Mouse (Mus musculus): ENCODE results near the gene Tceanc. TPM values are rescaled to one million over a fixed set of nuclear protein-coding genes. Genes with fewer than 3 reads are reported as not detected.

Tceanc gene
- polyA plus RNA-seq (2015; fragmentation: Nextera tagmentation; extraction: Ambion mirVana), result 2.8 and 3.3 TPM in 2 replicates

DNA sequence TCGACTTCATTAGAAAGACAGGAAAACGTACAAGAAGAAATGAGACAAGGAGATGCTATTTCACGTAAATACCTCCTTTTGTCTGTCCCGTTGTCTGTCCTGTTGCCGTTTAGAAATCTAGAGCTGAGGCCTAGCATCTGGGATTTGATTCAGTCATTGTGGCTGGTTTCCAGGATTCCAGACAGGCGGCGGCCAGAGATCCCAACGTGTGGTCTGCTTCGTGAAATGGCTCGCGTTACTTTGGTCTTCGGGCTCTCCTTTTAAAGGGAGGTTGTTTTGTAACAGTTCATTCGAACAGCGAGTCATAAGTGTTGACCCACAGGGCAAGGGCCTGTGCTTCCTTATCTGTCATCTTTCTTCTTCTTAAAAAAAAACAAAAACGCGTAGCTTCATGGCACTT lies at the start of gene Tceanc:
Gene Tceanc (minus strand): TSS at position 223 of the 400 bp plus-strand sequence.

DNA sequence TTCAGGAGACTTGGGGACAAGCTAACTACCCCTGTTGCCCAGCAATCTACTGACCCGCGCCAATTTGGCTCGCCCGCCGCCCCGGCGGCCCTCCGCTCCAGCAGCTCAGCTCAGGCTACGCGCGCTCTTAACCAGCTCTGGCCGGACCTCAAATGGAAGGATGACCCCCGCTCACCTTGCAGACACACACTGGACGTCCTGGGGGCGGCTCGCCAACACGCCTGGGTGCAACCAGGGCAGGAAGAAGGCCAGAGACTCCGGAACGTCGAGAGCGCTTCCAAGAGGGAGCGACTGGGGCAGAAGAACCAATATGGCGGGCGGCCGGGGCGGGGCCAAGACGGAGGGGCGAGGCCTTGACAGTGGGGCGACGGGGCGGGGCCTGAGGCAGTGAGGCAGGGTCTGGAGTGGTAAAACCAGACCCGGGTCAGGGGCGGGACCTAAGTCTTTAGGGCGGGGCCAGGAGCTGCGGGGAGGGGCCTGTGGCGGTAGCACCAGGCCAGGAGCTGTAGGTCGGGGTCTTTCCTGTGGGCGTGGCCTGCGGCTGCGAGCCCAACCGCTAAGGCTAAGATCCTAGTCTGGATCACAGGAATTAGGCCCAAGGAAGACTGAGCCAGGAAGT lies 38.9 kb downstream of the Tceanc start, which contains the start of gene Rab9:
Gene Rab9 (minus strand): TSS at position 503 of the 619 bp plus-strand sequence.

Other genes starting within 250 kb of the Tceanc start
- 87.7 and 100 TPM in 2 replicates for gene Trappc2, start 78.0 kb downstream of the Tceanc start, polyA plus RNA-seq (2015; fragmentation: Nextera tagmentation; extraction: Ambion mirVana)
- gene Ofd1, start 77.9 kb downstream of the Tceanc start, polyA plus RNA-seq (2015; fragmentation: Nextera tagmentation; extraction: Ambion mirVana), result 5.5 and 6.2 TPM in 2 replicates
- 65.5 and 74.4 TPM in 2 replicates for gene Rab9, start 38.7 kb downstream of the Tceanc start, polyA plus RNA-seq (2015; fragmentation: Nextera tagmentation; extraction: Ambion mirVana)
- 6.8 and 9.0 TPM in 2 replicates for gene Egfl6, start 67.2 kb upstream of the Tceanc start, polyA plus RNA-seq (2015; fragmentation: Nextera tagmentation; extraction: Ambion mirVana)